Mouse (Mus musculus) liver, embryonic 14.5 days (tissue): ENCODE data around the gene Tsc22d1.

ENCODE experiments used
- CTCF ChIP-seq: IDR thresholded peaks from 2 replicates; pipeline ENCODE4 v1.5.1; 2016; ENCODE audit warnings: antibody characterized with exemption, low read depth, control low read depth
- EP300 ChIP-seq: IDR thresholded peaks from 2 replicates; pipeline ENCODE4 v1.6.1; 2016; ENCODE audit warnings: antibody characterized with exemption, low read depth

GRCm38 (mm10) chr14:76473404-76473803 is 58.6 kb downstream of the Tsc22d1 start:
- TF ChIP-seq EP300 (no peak), CTCF (peak; percentile 72)
